Mouse (Mus musculus): Measurements from ENCODE around the gene Kcnq1. TPM values are rescaled to one million over a fixed set of nuclear protein-coding genes. Genes with fewer than 3 reads are reported as not detected.

Kcnq1 gene
- total and polyA plus RNA-seq, 3 experiments: not detected

DNA sequence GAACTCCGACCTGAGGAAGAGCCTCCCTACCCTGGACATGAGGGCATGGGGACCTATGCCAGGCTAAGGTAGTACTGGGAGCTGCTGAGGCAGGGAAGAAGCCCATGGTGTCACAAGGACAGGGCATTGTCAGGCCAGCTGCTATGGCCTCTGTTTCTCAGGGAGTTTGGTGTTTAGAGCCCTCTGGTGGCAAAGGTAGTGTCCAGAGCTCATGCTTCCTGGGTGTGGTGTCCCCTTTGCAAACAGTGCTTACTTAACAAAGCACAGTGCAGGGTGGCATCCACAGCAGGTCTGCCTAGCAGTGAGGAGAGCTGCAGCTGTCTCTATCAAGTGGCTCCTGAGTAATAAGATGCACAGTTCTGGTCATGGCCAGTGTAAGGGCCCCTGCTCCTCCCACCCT lies 4.6 kb downstream of the Kcnq1 start:
- Histone ChIP-seq H3K9ac (ENCODE audit: insufficient read depth, low read depth) (no peak overlapping the region), H3K9me3 (replicated peaks; ENCODE audit: low read length) (peaks cover 19% of the 10 kb centered on the region), H3K27ac (ENCODE audit: insufficient read depth, low read depth) (no peak overlapping the region), H3K4me1 (ENCODE audit: control insufficient read depth in 1 of 2, insufficient read depth in 2 of 2) (no peaks in the 10 kb centered on the region), H3K36me3 (replicated peaks in 1 of 2; ENCODE audit: control insufficient read depth in 1 of 2, insufficient read depth in 1 of 2, low read length in 1 of 2) (no peaks in the 10 kb centered on the region), H3K4me3 (replicated peaks in 1 of 3; ENCODE audit: low read depth in 2 of 3, low read length in 2 of 3, poor library complexity in 1 of 3) (no peak overlapping the region), H3K79me2 (replicated peaks; ENCODE audit: control insufficient read depth, extremely low read depth, insufficient read depth, poor library complexity, severe bottlenecking) (no peaks in the 10 kb centered on the region), H3K4me2 (ENCODE audit: insufficient read depth, low read depth, poor library complexity, severe bottlenecking) (no peak overlapping the region), H3K27me3 (replicated peaks) (peaks cover 85% of the 10 kb centered on the region)
- in situ Hi-C loops (cut with MboI; ENCODE audit: low pct_ligation_motif_present, low pct_unique_long_range_greater_than_20kb, low sequenced_read_pairs): no loop called here
- no peak for DNase-seq (ENCODE audit: extremely low read depth)
- no peak for TF ChIP-seq IRF4 (IDR thresholded peaks at IDR 0.05; ENCODE audit: low read depth, low read length)
- peak; percentile 31; the same call in 1 of the 2 replicates for TF ChIP-seq SMC3 (IDR thresholded peaks at IDR 0.05; ENCODE audit: low read depth, low read length)
- TF ChIP-seq CTCF (conservative IDR thresholded peaks at IDR 0.05 in 1 of 2, IDR thresholded peaks at IDR 0.05 in 1 of 2; ENCODE audit: low read depth in 2 of 2, low read length in 2 of 2): peak in 1 of 2 experiments; percentile 38; a peak in 1 of 4 replicates
- dilution Hi-C loops (cut with MboI; ENCODE audit: extremely low pct_ligation_motif_present, extremely low pct_unique_long_range_greater_than_20kb, low sequenced_read_pairs): no loop called here

DNA sequence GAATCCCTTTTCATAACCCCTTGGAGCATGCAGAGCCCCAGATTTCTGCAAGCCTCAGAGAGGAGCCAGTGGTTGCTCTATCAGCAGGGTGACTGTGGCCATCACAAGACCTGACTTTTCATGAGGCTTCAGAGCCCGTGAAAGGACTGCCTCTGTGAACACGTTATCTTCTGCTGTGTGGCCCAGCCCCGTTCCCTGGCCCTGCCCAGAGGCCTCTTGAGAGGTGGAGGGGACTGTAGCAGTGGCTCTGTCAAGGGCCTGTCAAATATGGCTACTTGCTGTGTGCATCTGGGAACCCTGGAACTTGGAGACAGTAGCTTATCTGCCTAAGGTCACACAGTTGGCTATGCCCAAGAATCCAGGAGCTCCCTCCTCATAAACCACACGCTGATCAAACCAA lies 5.6 kb downstream of the Kcnq1 start:
- Histone ChIP-seq H3K36me3 (replicated peaks in 1 of 2; ENCODE audit: control insufficient read depth in 1 of 2, insufficient read depth in 1 of 2, low read length in 1 of 2) (no peaks in the 10 kb centered on the region), H3K9me3 (replicated peaks; ENCODE audit: low read length) (peaks cover 19% of the 10 kb centered on the region), H3K4me2 (ENCODE audit: insufficient read depth, low read depth, poor library complexity, severe bottlenecking) (no peak overlapping the region), H3K4me1 (ENCODE audit: control insufficient read depth in 1 of 2, insufficient read depth in 2 of 2) (no peaks in the 10 kb centered on the region), H3K79me2 (replicated peaks; ENCODE audit: control insufficient read depth, extremely low read depth, insufficient read depth, poor library complexity, severe bottlenecking) (no peaks in the 10 kb centered on the region), H3K27me3 (replicated peaks) (peaks cover 83% of the 10 kb centered on the region), H3K27ac (ENCODE audit: insufficient read depth, low read depth) (no peak overlapping the region), H3K9ac (ENCODE audit: insufficient read depth, low read depth) (no peak overlapping the region), H3K4me3 (replicated peaks in 1 of 3; ENCODE audit: low read depth in 2 of 3, low read length in 2 of 3, poor library complexity in 1 of 3) (no peak overlapping the region)
- no peak for TF ChIP-seq PAX5 (IDR thresholded peaks at IDR 0.05; ENCODE audit: low read length)
- TF ChIP-seq MAFK (IDR thresholded peaks at IDR 0.05; ENCODE audit: insufficient replicate concordance, low read length): no peak
- no peak for TF ChIP-seq RAD21 (IDR thresholded peaks at IDR 0.05; ENCODE audit: low read depth, low read length)
- TF ChIP-seq POLR2AphosphoS2 (IDR thresholded peaks at IDR 0.05; ENCODE audit: low read depth, low read length): no peak
- TF ChIP-seq ELF1 (IDR thresholded peaks at IDR 0.05; ENCODE audit: low read depth, low read length): no peak
- no peak for TF ChIP-seq USF1 (IDR thresholded peaks at IDR 0.05; ENCODE audit: low read depth, low read length)
- TF ChIP-seq NRF1 (IDR thresholded peaks at IDR 0.05; ENCODE audit: low read depth, low read length): no peak
- TF ChIP-seq CHD1 (IDR thresholded peaks at IDR 0.05; ENCODE audit: low read depth, low read length): no peak
- TF ChIP-seq EP300 (IDR thresholded peaks at IDR 0.05; ENCODE audit: low read length): no peak
- TF ChIP-seq BHLHE40 (IDR thresholded peaks at IDR 0.05; ENCODE audit: low read depth, low read length): no peak
- no peak for TF ChIP-seq HCFC1 (IDR thresholded peaks at IDR 0.05; ENCODE audit: low read depth, low read length)
- in situ Hi-C loops (cut with MboI; ENCODE audit: low pct_ligation_motif_present, low pct_unique_long_range_greater_than_20kb, low sequenced_read_pairs) (no loop called here), dilution Hi-C loops (cut with MboI; ENCODE audit: extremely low pct_ligation_motif_present, extremely low pct_unique_long_range_greater_than_20kb, low sequenced_read_pairs) (no loop called here)
- no peak for DNase-seq (ENCODE audit: extremely low read depth)

DNA sequence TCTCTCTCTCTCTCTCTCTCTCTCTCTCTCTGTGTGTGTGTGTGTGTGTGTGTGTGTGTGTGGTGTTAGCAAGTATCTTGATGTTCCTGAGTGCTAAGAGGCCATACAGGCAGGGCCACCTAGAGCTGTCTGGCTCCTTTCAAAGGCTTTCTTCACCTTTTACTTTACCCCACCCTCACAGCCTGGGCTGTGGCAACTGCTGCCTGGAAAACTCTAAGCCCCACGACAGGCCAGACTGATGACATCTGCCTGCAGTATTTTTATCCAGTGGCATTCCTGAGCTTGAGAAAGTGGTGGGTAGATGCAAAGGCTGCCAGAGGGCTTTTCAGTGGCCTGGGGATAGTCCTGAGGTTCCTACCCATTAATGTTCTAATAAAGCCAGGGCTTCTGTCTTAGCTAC lies 6.2 kb downstream of the Kcnq1 start:
- DNase-seq (ENCODE audit: extremely low read depth): no peak
- peaks cover 14% of the 10 kb centered on the region for H3K9me3 ChIP-seq (replicated peaks; ENCODE audit: low read length)
- no peak overlapping the region for H3K4me3 ChIP-seq (replicated peaks in 1 of 3; ENCODE audit: low read depth in 2 of 3, low read length in 2 of 3, poor library complexity in 1 of 3)
- in situ Hi-C loops (cut with MboI; ENCODE audit: low pct_ligation_motif_present, low pct_unique_long_range_greater_than_20kb, low sequenced_read_pairs): no loop called here
- TF ChIP-seq CHD2 (IDR thresholded peaks at IDR 0.05; ENCODE audit: low read length) (no peak), JUND (conservative IDR thresholded peaks at IDR 0.05; ENCODE audit: low read depth, low read length) (no peak), E2F4 (IDR thresholded peaks at IDR 0.05; ENCODE audit: insufficient replicate concordance, low read depth, low read length) (no peak), JUN (IDR thresholded peaks at IDR 0.05; ENCODE audit: insufficient read depth, low read depth, low read length) (no peak), MAZ (IDR thresholded peaks at IDR 0.05; ENCODE audit: low read depth, low read length) (no peak), PAX5 (IDR thresholded peaks at IDR 0.05; ENCODE audit: low read length) (no peak), POLR2A (IDR thresholded peaks at IDR 0.05; ENCODE audit: low read depth, low read length) (no peak), NRF1 (IDR thresholded peaks at IDR 0.05; ENCODE audit: low read depth, low read length) (no peak), MAX (IDR thresholded peaks at IDR 0.05; ENCODE audit: low read length) (no peak), HCFC1 (IDR thresholded peaks at IDR 0.05; ENCODE audit: low read depth, low read length) (no peak)
- H3K9ac ChIP-seq (ENCODE audit: insufficient read depth, low read depth): no peak overlapping the region
- no peaks in the 10 kb centered on the region for H3K79me2 ChIP-seq (replicated peaks; ENCODE audit: control insufficient read depth, extremely low read depth, insufficient read depth, poor library complexity, severe bottlenecking)
- dilution Hi-C loops (cut with MboI; ENCODE audit: extremely low pct_ligation_motif_present, extremely low pct_unique_long_range_greater_than_20kb, low sequenced_read_pairs): no loop called here
- H3K4me1 ChIP-seq (ENCODE audit: control insufficient read depth in 1 of 2, insufficient read depth in 2 of 2): no peaks in the 10 kb centered on the region
- no peak overlapping the region for H3K4me2 ChIP-seq (ENCODE audit: insufficient read depth, low read depth, poor library complexity, severe bottlenecking)
- no peak overlapping the region for H3K27ac ChIP-seq (ENCODE audit: insufficient read depth, low read depth)
- H3K27me3 ChIP-seq (replicated peaks): peaks cover 83% of the 10 kb centered on the region
- H3K36me3 ChIP-seq (replicated peaks in 1 of 2; ENCODE audit: control insufficient read depth in 1 of 2, insufficient read depth in 1 of 2, low read length in 1 of 2): no peaks in the 10 kb centered on the region
